ENCODE assay signal across 16 mouse cellular contexts in the genomic region with DNA sequence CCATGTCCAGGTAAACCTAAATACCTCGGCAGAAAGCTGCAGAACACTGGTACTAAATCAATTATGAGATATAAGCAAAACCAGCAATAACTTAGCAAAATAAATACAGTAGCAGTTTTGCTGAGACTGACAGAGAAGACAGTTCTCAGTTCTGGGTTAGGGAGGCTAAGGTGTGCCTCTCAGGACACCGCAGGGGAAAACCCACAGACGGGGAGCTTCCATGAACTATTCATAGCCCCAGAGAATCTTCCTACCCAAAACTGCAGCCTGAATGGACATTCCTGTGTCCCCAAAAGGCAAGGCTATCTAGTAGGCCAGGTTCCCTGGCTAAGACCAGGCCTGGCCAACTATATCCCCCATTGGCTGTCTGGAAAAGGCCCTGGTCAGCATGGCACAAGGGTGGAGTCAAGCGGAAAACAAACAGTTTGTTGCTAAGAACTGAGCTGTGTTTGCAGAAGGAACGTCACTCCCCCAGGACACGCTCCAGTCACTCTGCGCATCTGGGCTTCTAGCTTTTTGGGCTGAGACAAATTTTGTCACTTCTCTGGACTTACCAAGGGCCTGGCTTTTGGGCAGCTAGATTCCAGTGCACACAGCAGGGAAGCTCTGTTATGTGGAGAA. TPM values are rescaled to one million over a fixed set of nuclear protein-coding genes. Genes with fewer than 3 reads are reported as not detected.
DNase-seq lines count a peak whose midpoint lies in the region; ATAC-seq and TF ChIP-seq lines count a peak whose summit lies in the region.
"Had no signal": no experiment of that assay in that cellular context is flagged by ENCODE, and none has a peak within 500 bp of the region (broad histone marks: within the 10 kb centered on the region; RNA-seq: fewer than 3 reads in every experiment).

No protein-coding gene starts in this region.

- ATAC-seq in kidney, embryonic 14.5 days (ENCODE audit: low FRiP score, low TSS enrichment): peak; percentile 76
- ATAC-seq in midbrain, postnatal 0 days (ENCODE audit: low FRiP score): no peak
- no peak for ATAC-seq in midbrain, embryonic 15.5 days (replicated peaks)
- ATAC-seq: forebrain, embryonic 14.5 days had no signal

- no peak overlapping the region for H3K4me3 ChIP-seq in kidney, embryonic 14.5 days (ENCODE audit: low read length)
- H3K4me3 ChIP-seq in midbrain, postnatal 0 days (ENCODE audit: low read depth, low read length): no peak overlapping the region
- H3K4me3 ChIP-seq in midbrain, embryonic 15.5 days: no peak overlapping the region
- H3K4me3 ChIP-seq in heart, embryonic 10.5 days: no peak overlapping the region
- H3K4me3 ChIP-seq: embryonic facial prominence, embryonic 13.5 days; lung, embryonic 15.5 days had no signal

- H3K9me3 ChIP-seq in kidney, embryonic 14.5 days (ENCODE audit: control insufficient read depth, low read length): no peaks in the 10 kb centered on the region
- H3K9me3 ChIP-seq in midbrain, postnatal 0 days (ENCODE audit: low read length): no peaks in the 10 kb centered on the region
- no peaks in the 10 kb centered on the region for H3K9me3 ChIP-seq in midbrain, embryonic 15.5 days
- no peaks in the 10 kb centered on the region for H3K9me3 ChIP-seq in heart, embryonic 10.5 days
- H3K9me3 ChIP-seq: embryonic facial prominence, embryonic 13.5 days; lung, embryonic 15.5 days had no signal

- no peak for DNase-seq in kidney, postnatal 25 days
- DNase-seq in midbrain, postnatal 0 days (ENCODE audit: low spot score): peak; percentile 14
- DNase-seq in heart, embryonic 10.5 days (ENCODE audit: low spot score): no peak
- DNase-seq in frontal cortex, postnatal 25 days (ENCODE audit: low spot score in 2 of 2): no peak
- DNase-seq in spleen, adult 12 weeks (ENCODE audit: low spot score): no peak
- DNase-seq: adrenal gland, postnatal 25 days; cerebellum, adult 18-20 months; kidney, postnatal 36 days; thymus, postnatal 14 days had no signal

- H3K9ac ChIP-seq in kidney, embryonic 14.5 days (ENCODE audit: low read depth, low read length): no peak overlapping the region
- H3K9ac ChIP-seq in midbrain, postnatal 0 days (replicated peaks; ENCODE audit: low read length, poor library complexity, severe bottlenecking): no peak overlapping the region
- H3K9ac ChIP-seq in midbrain, embryonic 15.5 days: no peak overlapping the region
- H3K9ac ChIP-seq: embryonic facial prominence, embryonic 13.5 days; lung, embryonic 15.5 days had no signal

- H3K27me3 ChIP-seq in kidney, embryonic 14.5 days (ENCODE audit: control insufficient read depth, insufficient read depth, low read length): no peaks in the 10 kb centered on the region
- no peaks in the 10 kb centered on the region for H3K27me3 ChIP-seq in midbrain, postnatal 0 days (ENCODE audit: insufficient read depth, low read length)
- no peaks in the 10 kb centered on the region for H3K27me3 ChIP-seq in midbrain, embryonic 15.5 days (replicated peaks)
- H3K27me3 ChIP-seq in heart, embryonic 10.5 days (ENCODE audit: insufficient read depth, poor library complexity, severe bottlenecking): no peaks in the 10 kb centered on the region
- H3K27me3 ChIP-seq: embryonic facial prominence, embryonic 13.5 days; lung, embryonic 15.5 days had no signal

- H3K4me1 ChIP-seq in kidney, embryonic 14.5 days (ENCODE audit: control insufficient read depth, insufficient read depth, low read length): no peaks in the 10 kb centered on the region
- no peaks in the 10 kb centered on the region for H3K4me1 ChIP-seq in midbrain, postnatal 0 days (ENCODE audit: insufficient read depth, low read length)
- no peaks in the 10 kb centered on the region for H3K4me1 ChIP-seq in midbrain, embryonic 15.5 days
- peaks cover 22% of the 10 kb centered on the region for H3K4me1 ChIP-seq in heart, embryonic 10.5 days
- H3K4me1 ChIP-seq: lung, embryonic 15.5 days had no signal

- TF ChIP-seq CTCF in midbrain, postnatal 0 days (IDR thresholded peaks at IDR 0.05): no peak

- 61% methylated on average over 7 of the region's 7 CpGs for WGBS in kidney, embryonic 14.5 days
- WGBS in midbrain, postnatal 0 days: 62% methylated on average over 7 of the region's 7 CpGs
- 52% methylated on average over 7 of the region's 7 CpGs for WGBS in midbrain, embryonic 15.5 days
- whole genome bisulfite sequencing in heart, embryonic 10.5 days: 55% methylated on average over 7 of the region's 7 CpGs

- H3K27ac ChIP-seq in kidney, embryonic 14.5 days (ENCODE audit: low read depth, low read length): no peak overlapping the region
- no peak overlapping the region for H3K27ac ChIP-seq in midbrain, postnatal 0 days (ENCODE audit: low read depth, low read length)
- no peak overlapping the region for H3K27ac ChIP-seq in midbrain, embryonic 15.5 days
- H3K27ac ChIP-seq in heart, embryonic 10.5 days: peak overlapping the region; percentile 11; the same call in 1 of the 2 replicates
- H3K27ac ChIP-seq: embryonic facial prominence, embryonic 13.5 days; lung, embryonic 15.5 days had no signal

- no peak overlapping the region for H3K4me2 ChIP-seq in kidney, embryonic 14.5 days (replicated peaks; ENCODE audit: low read depth, low read length)
- no peak overlapping the region for H3K4me2 ChIP-seq in midbrain, postnatal 0 days (ENCODE audit: low read depth, low read length, poor library complexity, severe bottlenecking)
- H3K4me2 ChIP-seq in midbrain, embryonic 15.5 days: no peak overlapping the region
- H3K4me2 ChIP-seq: embryonic facial prominence, embryonic 13.5 days; lung, embryonic 15.5 days had no signal

- no peaks in the 10 kb centered on the region for H3K36me3 ChIP-seq in kidney, embryonic 14.5 days (ENCODE audit: control insufficient read depth, insufficient read depth, low read length)
- no peaks in the 10 kb centered on the region for H3K36me3 ChIP-seq in midbrain, postnatal 0 days (ENCODE audit: insufficient read depth, low read length)
- no peaks in the 10 kb centered on the region for H3K36me3 ChIP-seq in midbrain, embryonic 15.5 days (replicated peaks)
- no peaks in the 10 kb centered on the region; the same call in 1 of the 2 replicates for H3K36me3 ChIP-seq in heart, embryonic 10.5 days
- H3K36me3 ChIP-seq: lung, embryonic 15.5 days had no signal

RNA-seq across cellular contexts. Expression of gene Gm10972, which starts 29.5 kb away (rescaled TPM):
- not detected in 2 replicates for polyA plus RNA-seq in kidney, embryonic 14.5 days (2014; fragmentation: Nextera tagmentation; extraction: Ambion mirVana)
- total RNA-seq in midbrain, postnatal 0 days (2014; rRNA removed): not detected in 2 replicates
- not detected in 2 replicates for polyA plus RNA-seq in midbrain, postnatal 0 days (2015; fragmentation: Nextera tagmentation; extraction: Ambion mirVana)
- polyA plus RNA-seq in midbrain, embryonic 15.5 days (2015; fragmentation: Nextera tagmentation; extraction: Ambion mirVana): not detected in 2 replicates
- not detected in 2 replicates for polyA plus RNA-seq in heart, embryonic 10.5 days (2016; fragmentation: Nextera tagmentation; extraction: Ambion mirVana)
- total RNA-seq: adrenal gland, postnatal 25 days had no signal
- polyA plus RNA-seq: embryonic facial prominence, embryonic 13.5 days; forebrain, embryonic 14.5 days; heart, embryonic 16.5 days; lung, embryonic 15.5 days; spleen, adult 2 months had no signal

RNA-seq across cellular contexts. Expression of gene Snx27, which starts 30.9 kb away (rescaled TPM):
- 31.8 and 38.7 TPM in 2 replicates for polyA plus RNA-seq in kidney, embryonic 14.5 days (2014; fragmentation: Nextera tagmentation; extraction: Ambion mirVana)
- 67.9 and 87.7 TPM in 2 replicates for total RNA-seq in midbrain, postnatal 0 days (2014; rRNA removed)
- polyA plus RNA-seq in midbrain, postnatal 0 days (2015; fragmentation: Nextera tagmentation; extraction: Ambion mirVana): 81.7 and 84.4 TPM in 2 replicates
- 86.4 and 94.7 TPM in 2 replicates for polyA plus RNA-seq in midbrain, embryonic 15.5 days (2015; fragmentation: Nextera tagmentation; extraction: Ambion mirVana)
- 32.2 and 41.3 TPM in 2 replicates for polyA plus RNA-seq in heart, embryonic 10.5 days (2016; fragmentation: Nextera tagmentation; extraction: Ambion mirVana)

RNA-seq across cellular contexts. Expression of gene Tuft1, which starts 45.3 kb away (rescaled TPM):
- 5.0 and 6.7 TPM in 2 replicates for polyA plus RNA-seq in kidney, embryonic 14.5 days (2014; fragmentation: Nextera tagmentation; extraction: Ambion mirVana)
- total RNA-seq in midbrain, postnatal 0 days (2014; rRNA removed): 10.0 and 11.1 TPM in 2 replicates
- polyA plus RNA-seq in midbrain, postnatal 0 days (2015; fragmentation: Nextera tagmentation; extraction: Ambion mirVana): 5.9 and 6.3 TPM in 2 replicates
- polyA plus RNA-seq in midbrain, embryonic 15.5 days (2015; fragmentation: Nextera tagmentation; extraction: Ambion mirVana): 4.9 and 5.8 TPM in 2 replicates
- 7.9 and 9.5 TPM in 2 replicates for polyA plus RNA-seq in heart, embryonic 10.5 days (2016; fragmentation: Nextera tagmentation; extraction: Ambion mirVana)
